Mouse (Mus musculus) layer of hippocampus, adult 9-11 months (tissue): Measurements from ENCODE around the gene Tcaim.
"Not testable (repeated sequence)": the region's sequence is repeated elsewhere in the genome, so short reads cannot be mapped to it uniquely, and the experiment has no call there.

Source experiments
- DNase-seq: peaks from one replicate; pipeline ENCODE4 v3.0.0; 2022

Tcaim gene

GRCm38 (mm10) chr9:122805053-122805844 lies at the start of gene Tcaim:
Gene Tcaim, plus strand, starts transcription at chr9:122805539.
- DNase-seq = peak; percentile 93

- no peak for DNase-seq
Measured at GRCm38 (mm10) chr9:122757614-122758013, 47.7 kb upstream of the Tcaim start.

GRCm38 (mm10) chr9:122760111-122760510 lies 45.2 kb upstream of the Tcaim start:
- no peak for DNase-seq

GRCm38 (mm10) chr9:122785231-122785630 lies 20.1 kb upstream of the Tcaim start:
- no peak for DNase-seq

GRCm38 (mm10) chr9:122786534-122786933 lies 18.8 kb upstream of the Tcaim start:
- no peak for DNase-seq

- DNase-seq = no peak
Measured at GRCm38 (mm10) chr9:122805845-122806341, 554 bp downstream of the Tcaim start.

GRCm38 (mm10) chr9:122807186-122807585 lies 1.8 kb downstream of the Tcaim start:
- DNase-seq = no peak

- no peak for DNase-seq
Measured at GRCm38 (mm10) chr9:122810212-122810611, 4.9 kb downstream of the Tcaim start.

- no peak for DNase-seq
Measured at GRCm38 (mm10) chr9:122812386-122812785, 7.0 kb downstream of the Tcaim start.

- DNase-seq = no peak
Measured at GRCm38 (mm10) chr9:122814775-122815174, 9.4 kb downstream of the Tcaim start.

GRCm38 (mm10) chr9:122815239-122815851 lies 10.0 kb downstream of the Tcaim start:
- DNase-seq = no peak

GRCm38 (mm10) chr9:122823374-122824017 lies 18.2 kb downstream of the Tcaim start:
- no peak for DNase-seq

- DNase-seq = no peak
Measured at GRCm38 (mm10) chr9:122826743-122827142, 21.4 kb downstream of the Tcaim start.

- DNase-seq = no peak
Measured at GRCm38 (mm10) chr9:122829826-122830380, 24.6 kb downstream of the Tcaim start.

- no peak for DNase-seq
Measured at GRCm38 (mm10) chr9:122836126-122836525, 30.8 kb downstream of the Tcaim start.

- peak; percentile 59 for DNase-seq
Measured at GRCm38 (mm10) chr9:122836790-122837189, 31.5 kb downstream of the Tcaim start.

GRCm38 (mm10) chr9:122837216-122837615 lies 31.9 kb downstream of the Tcaim start:
- no peak for DNase-seq

GRCm38 (mm10) chr9:122837680-122838079 lies 32.3 kb downstream of the Tcaim start:
- DNase-seq = no peak

GRCm38 (mm10) chr9:122843760-122844159 lies 38.4 kb downstream of the Tcaim start, which contains the start of gene Gm35549:
Gene Gm35549, minus strand, starts transcription at chr9:122844035.
- no peak for DNase-seq

GRCm38 (mm10) chr9:122845621-122846020 lies 40.3 kb downstream of the Tcaim start:
- no peak for DNase-seq

GRCm38 (mm10) chr9:122846156-122846555 lies 40.8 kb downstream of the Tcaim start:
- DNase-seq = peak; percentile 72

- DNase-seq = not testable (repeated sequence)
Measured at GRCm38 (mm10) chr9:122847811-122848311, 42.5 kb downstream of the Tcaim start.

GRCm38 (mm10) chr9:122854526-122854925 lies 49.2 kb downstream of the Tcaim start:
- DNase-seq = no peak
